Mouse (Mus musculus) v-Abl transformed pro-B cells (cell line): ENCODE results near the gene F8.

Source experiments
- in situ Hi-C, 2 experiments: fragments of 400-800 bp; cut with MboI; formaldehyde crosslinking; loops; one replicate each; pipeline ENCODE4 v1.15.1; 2025; ENCODE audit not compliant: unreplicated experiment in 2 of 2

The F8 gene

DNA sequence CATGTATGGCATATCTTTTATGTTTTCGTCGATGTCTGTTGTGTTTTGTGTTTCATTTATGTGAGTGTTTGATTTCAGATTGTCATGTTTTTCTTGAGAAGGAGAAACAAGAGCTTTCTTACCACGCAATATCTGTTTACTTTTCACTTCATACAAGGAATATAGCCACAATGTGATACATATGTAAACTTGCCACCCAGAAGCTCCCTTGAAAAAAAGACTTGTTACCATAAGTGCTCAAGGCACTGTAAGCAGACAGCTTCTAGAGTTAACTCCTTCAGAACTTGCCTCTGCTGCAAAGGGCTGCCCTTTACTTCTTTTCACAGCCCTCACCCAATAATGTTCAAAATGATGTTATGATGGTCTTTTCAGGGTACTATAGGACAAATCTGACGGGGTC is 234.0 kb downstream of the F8 start:
- in situ Hi-C loops = loop anchor here in 1 of 2 experiments (25.0 kb wide), 1 partner anchor 114 kb away; no protein-coding TSS in a partner anchor

DNA sequence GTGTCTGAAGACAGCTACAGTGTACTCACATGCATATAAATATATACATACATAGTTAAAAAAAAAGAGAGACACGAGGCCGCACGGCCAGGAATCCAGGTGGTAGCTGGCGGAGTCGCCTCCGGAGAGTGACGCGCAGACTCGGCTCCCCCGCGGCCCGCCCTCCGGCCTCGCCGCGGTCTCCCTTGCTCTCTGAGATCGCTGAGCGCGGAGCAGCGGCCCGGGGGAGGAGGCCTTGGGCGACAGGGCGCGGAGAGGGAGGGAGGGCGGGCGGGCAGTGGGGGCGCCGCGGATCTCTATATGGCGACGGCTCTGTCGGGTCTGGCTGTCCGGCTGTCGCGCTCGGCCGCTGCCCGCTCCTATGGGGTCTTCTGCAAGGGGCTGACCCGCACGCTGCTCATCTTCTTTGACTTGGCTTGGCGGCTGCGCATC is 239.3 kb downstream of the F8 start:
- in situ Hi-C loops = loop anchor here in 1 of 2 experiments (25.0 kb wide), 1 partner anchor 119 kb away; no protein-coding TSS in a partner anchor

DNA sequence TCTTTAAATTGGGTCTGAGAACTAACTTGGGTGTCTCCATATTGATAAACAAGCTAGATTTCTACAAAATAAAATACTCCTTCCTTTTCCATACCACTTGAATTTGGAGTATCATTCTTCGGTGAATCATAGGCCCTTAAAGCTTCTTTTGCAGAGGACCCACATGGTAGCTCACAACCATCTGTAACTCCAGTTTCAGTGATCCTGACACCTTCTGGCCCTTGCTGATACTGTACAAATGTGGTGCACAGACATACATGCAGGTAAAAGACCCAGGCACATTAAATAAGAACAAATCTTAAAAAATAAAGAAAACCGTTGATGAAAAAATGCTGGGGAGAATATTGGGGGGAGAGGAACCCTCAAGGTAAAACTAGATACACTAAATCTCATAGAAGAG is 244.2 kb downstream of the F8 start:
- in situ Hi-C loops = loop anchor here in 1 of 2 experiments (25.0 kb wide), 1 partner anchor 124 kb away; no protein-coding TSS in a partner anchor

DNA sequence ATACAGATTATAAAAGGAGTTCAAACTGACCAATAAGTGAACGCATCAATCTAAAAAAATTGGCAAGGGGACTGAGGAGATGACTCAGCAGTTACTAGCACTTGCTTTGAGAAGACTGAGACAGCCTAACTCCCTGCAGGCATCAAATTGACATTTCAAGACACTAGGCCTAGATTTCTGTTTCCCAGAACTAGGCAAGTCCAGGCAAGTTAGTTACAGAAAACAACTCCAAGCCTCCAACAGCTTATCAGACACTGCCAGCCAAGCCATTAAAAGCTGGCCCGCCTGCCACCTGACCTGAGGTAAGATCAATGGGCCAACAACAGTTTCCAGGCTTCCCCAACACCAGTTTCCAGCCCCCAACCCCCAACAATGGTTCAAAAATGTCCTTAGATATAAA is 244.7 kb downstream of the F8 start:
- in situ Hi-C loops = loop anchor here in 1 of 2 experiments (25.0 kb wide), 1 partner anchor 125 kb away; no protein-coding TSS in a partner anchor

DNA sequence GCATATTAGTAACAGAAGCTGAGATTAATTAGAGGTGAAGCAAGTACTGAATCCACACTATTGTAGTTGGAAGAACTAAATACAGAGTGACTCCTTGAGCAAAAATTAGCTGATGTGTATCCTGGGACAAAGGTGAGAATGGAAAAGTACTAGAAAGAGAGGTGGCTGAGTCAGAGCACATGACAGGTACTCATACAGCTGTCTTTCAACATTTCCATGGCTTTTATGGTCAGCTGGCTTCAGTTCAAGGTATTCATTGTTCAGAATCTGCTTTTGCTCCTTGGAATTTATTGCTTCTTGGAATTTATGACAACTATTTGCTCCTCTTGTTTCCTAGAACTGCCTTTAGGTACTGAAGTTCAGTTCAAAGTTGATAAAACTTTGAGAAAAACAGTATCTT is 245.5 kb downstream of the F8 start:
- in situ Hi-C loops = loop anchor here in 1 of 2 experiments (25.0 kb wide), 1 partner anchor 125 kb away; no protein-coding TSS in a partner anchor

DNA sequence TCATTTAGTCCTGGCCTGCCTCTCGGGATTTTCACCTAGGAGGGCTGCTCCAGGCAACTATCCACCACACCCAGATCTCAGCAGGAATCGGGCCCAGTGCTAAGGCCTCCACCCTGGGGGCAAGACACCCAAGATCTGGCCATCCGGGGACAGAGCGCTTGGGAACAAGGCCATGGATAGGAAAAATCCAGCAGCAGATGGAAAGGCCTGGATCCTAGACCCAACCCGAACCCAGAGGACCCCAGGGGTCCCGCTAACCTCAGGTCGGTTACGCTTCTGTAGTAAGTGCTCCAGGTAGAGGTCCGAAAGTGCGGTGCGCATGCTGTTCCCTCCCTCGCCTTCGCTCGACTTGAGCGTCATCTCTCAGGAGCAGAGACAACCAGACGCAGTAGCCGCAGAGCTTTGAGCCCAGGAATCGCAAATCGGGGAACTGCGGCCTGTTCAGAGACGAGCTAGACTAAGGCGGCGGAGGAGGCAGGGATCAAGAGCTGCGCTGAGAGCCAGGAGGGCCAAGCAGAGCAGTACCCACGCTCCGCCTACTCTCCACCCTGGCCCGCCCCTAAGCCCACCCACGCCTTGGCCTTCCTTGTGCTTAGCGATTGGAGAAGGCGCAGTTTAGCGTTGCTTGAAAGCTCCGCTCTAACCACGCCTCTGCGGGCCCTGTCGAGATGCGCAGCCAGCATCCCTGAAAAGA is 251.8 kb downstream of the F8 start, which contains the start of gene Mpp1:
Gene Mpp1 (minus strand): TSS at position 550 of the 694 bp plus-strand sequence.
- in situ Hi-C loops = loop anchor here in 1 of 2 experiments (25.0 kb wide), 1 partner anchor 132 kb away; no protein-coding TSS in a partner anchor

DNA sequence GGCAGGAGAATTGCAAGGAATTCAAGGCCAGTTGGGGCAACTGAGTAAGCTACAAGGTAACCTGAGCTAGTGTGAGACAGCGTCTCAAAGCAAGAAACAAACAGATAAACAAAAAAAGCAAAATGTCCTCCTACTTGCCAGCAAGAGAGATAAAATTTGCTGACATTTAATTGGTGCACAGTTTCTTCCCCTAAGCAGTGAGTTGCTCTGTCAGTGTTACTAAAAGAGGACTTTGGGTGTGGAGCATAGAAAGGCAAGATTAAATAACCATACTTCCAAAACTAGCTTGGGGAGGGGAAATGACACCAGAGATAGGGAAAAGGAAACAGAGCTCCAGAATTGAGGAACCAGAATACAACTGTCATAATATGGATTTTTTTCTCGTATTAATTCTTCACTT is 252.9 kb downstream of the F8 start:
- in situ Hi-C loops = loop anchor here in 1 of 2 experiments (25.0 kb wide), 1 partner anchor 133 kb away; no protein-coding TSS in a partner anchor

DNA sequence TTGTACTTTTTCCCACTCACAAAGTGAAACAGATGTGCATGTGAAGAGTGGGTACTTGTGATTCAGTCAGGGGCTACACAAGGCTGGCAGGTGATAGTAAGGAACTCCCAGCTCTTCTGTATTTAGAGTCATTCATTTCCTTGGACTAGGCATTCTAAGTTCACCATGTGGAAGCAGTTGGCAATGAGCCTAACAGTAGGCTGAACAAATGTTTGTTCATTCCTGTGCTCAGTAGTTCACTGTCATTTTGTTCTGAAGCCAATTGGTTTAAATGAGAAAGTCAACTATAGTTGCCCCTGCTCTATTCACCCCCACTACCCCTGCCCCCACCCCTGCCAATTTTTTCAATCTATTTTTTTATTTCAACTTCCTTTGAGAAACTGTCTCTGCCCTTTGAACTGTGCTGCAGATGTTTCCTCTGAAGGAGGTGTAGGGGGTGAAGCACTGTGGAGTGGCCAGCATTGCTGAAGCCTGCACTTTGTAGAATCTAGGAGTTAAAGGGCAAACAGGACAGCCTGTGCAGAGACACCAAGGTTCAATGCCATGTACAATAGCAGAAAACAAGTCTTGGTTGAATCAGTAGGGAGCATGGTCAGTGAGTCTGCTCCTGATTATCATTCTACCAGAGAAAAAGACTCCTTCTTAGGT is 254.0 kb downstream of the F8 start:
- in situ Hi-C loops = loop anchor here in 1 of 2 experiments (25.0 kb wide), 1 partner anchor 134 kb away; no protein-coding TSS in a partner anchor

DNA sequence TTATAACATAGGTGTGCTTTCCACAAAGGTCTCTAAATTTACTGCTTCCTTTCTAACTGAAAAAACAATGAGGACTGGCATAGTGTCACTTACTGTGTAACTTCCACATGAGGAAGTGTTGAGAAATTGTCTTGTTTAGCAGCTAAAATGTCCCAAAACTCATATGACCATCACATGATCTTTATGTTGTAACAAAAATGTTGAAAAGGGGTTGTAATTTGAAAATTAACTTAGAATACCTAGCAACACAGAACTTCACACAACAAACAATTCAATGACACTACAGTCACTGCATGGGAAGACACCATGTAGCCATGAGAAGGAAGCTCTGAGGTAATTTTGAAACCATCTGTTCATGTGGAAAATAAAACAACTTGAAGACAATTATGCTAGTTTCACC is 255.5 kb downstream of the F8 start:
- in situ Hi-C loops = loop anchor here in 1 of 2 experiments (25.0 kb wide), 1 partner anchor 135 kb away; no protein-coding TSS in a partner anchor

DNA sequence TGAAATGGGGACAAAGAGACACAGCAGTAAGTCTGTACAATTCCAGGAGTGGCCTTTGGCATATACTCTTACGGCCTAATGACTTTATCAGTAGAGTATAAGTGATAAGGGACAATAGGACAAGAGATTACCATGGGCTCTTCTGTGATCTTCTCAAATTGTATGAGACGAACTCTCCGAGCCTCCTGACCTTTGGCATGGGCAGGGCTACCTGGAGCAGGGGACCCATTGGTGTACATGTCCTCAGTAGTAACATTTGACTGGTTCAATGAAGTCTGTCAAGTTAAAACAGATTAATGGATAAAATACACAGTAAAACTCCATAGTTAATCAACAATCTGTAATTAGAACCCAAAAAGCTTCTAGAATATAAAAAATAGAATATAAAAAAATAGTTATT is 256.8 kb downstream of the F8 start:
- in situ Hi-C loops = loop anchor here in 1 of 2 experiments (25.0 kb wide), 1 partner anchor 137 kb away; no protein-coding TSS in a partner anchor
